ENCODE assay signal across 8 mouse cellular contexts in genomic region chr7:109804843-109805242, GRCm38 (mm10). TPM values are rescaled to one million over a fixed set of nuclear protein-coding genes. Genes with fewer than 3 reads are reported as not detected.
DNase-seq lines count a peak whose midpoint lies in the region; ATAC-seq lines count a peak whose summit lies in the region.

No protein-coding gene starts in this region.

- no peaks in the 10 kb centered on the region for H3K27me3 ChIP-seq in hindbrain, embryonic 11.5 days (ENCODE audit: control insufficient read depth, insufficient read depth, low read length)
- no peaks in the 10 kb centered on the region for H3K27me3 ChIP-seq in hindbrain, embryonic 16.5 days (replicated peaks; ENCODE audit: control insufficient read depth, insufficient read depth, low read length)
- H3K27me3 ChIP-seq in forebrain, embryonic 16.5 days (replicated peaks; ENCODE audit: control insufficient read depth, insufficient read depth, low read length): peaks cover 3% of the 10 kb centered on the region; the same call in 1 of the 2 replicates
- H3K27me3 ChIP-seq in forebrain, embryonic 13.5 days: peaks cover 62% of the 10 kb centered on the region

- no peaks in the 10 kb centered on the region for H3K4me1 ChIP-seq in hindbrain, embryonic 11.5 days (replicated peaks; ENCODE audit: control insufficient read depth, insufficient read depth, low read length)
- H3K4me1 ChIP-seq in hindbrain, embryonic 16.5 days (ENCODE audit: control insufficient read depth, insufficient read depth, low read depth, low read length): no peaks in the 10 kb centered on the region
- no peaks in the 10 kb centered on the region for H3K4me1 ChIP-seq in forebrain, embryonic 16.5 days (replicated peaks; ENCODE audit: control insufficient read depth, insufficient read depth, low read length)
- H3K4me1 ChIP-seq in forebrain, embryonic 13.5 days: no peaks in the 10 kb centered on the region

- H3K36me3 ChIP-seq in hindbrain, embryonic 11.5 days (ENCODE audit: control insufficient read depth, insufficient read depth, low read length): no peaks in the 10 kb centered on the region
- no peaks in the 10 kb centered on the region for H3K36me3 ChIP-seq in hindbrain, embryonic 16.5 days (ENCODE audit: control insufficient read depth, insufficient read depth, low read length)
- H3K36me3 ChIP-seq in forebrain, embryonic 16.5 days (ENCODE audit: control insufficient read depth, insufficient read depth): no peaks in the 10 kb centered on the region
- no peaks in the 10 kb centered on the region for H3K36me3 ChIP-seq in forebrain, embryonic 13.5 days (ENCODE audit: poor library complexity, severe bottlenecking)

- peak; percentile 50 for DNase-seq in hindbrain, embryonic 11.5 days (ENCODE audit: low spot score)
- DNase-seq in B cell, adult 2 months: peak; percentile 55 to 59
- peak; percentile 24 for DNase-seq in adrenal gland, adult 2 months
- peak; percentile 19 for DNase-seq in embryo, embryonic 9.5 days (ENCODE audit: extremely low spot score)
- peak; percentile 29 for DNase-seq in spleen, adult 12 weeks (ENCODE audit: low spot score)

- no peak overlapping the region for H3K4me2 ChIP-seq in hindbrain, embryonic 11.5 days (replicated peaks; ENCODE audit: low read depth, low read length)
- no peak overlapping the region for H3K4me2 ChIP-seq in hindbrain, embryonic 16.5 days (ENCODE audit: low read length)
- H3K4me2 ChIP-seq in forebrain, embryonic 16.5 days (ENCODE audit: low read length): no peak overlapping the region
- H3K4me2 ChIP-seq in forebrain, embryonic 13.5 days: no peak overlapping the region

- no peak overlapping the region for H3K9ac ChIP-seq in hindbrain, embryonic 11.5 days (ENCODE audit: low read depth, low read length)
- no peak overlapping the region for H3K9ac ChIP-seq in hindbrain, embryonic 16.5 days (ENCODE audit: low read depth, low read length)
- H3K9ac ChIP-seq in forebrain, embryonic 16.5 days (replicated peaks; ENCODE audit: low read depth, low read length): no peak overlapping the region
- no peak overlapping the region for H3K9ac ChIP-seq in forebrain, embryonic 13.5 days

- ATAC-seq in hindbrain, embryonic 11.5 days (ENCODE audit: low FRiP score): no peak
- ATAC-seq in hindbrain, embryonic 16.5 days: no peak
- no peak for ATAC-seq in forebrain, embryonic 16.5 days
- ATAC-seq in forebrain, embryonic 13.5 days: no peak

- H3K9me3 ChIP-seq in hindbrain, embryonic 11.5 days (ENCODE audit: control insufficient read depth, low read length): no peaks in the 10 kb centered on the region
- H3K9me3 ChIP-seq in hindbrain, embryonic 16.5 days (ENCODE audit: control insufficient read depth, low read length): no peaks in the 10 kb centered on the region
- no peaks in the 10 kb centered on the region for H3K9me3 ChIP-seq in forebrain, embryonic 16.5 days (ENCODE audit: control insufficient read depth, low read length)
- H3K9me3 ChIP-seq in forebrain, embryonic 13.5 days (replicated peaks): no peaks in the 10 kb centered on the region

- 62% methylated on average over 6 of the region's 6 CpGs for WGBS in hindbrain, embryonic 11.5 days
- 70% methylated on average over 6 of the region's 6 CpGs for WGBS in hindbrain, embryonic 16.5 days
- 69% methylated on average over 6 of the region's 6 CpGs for WGBS in forebrain, embryonic 16.5 days
- 74% methylated on average over 6 of the region's 6 CpGs for WGBS in forebrain, embryonic 13.5 days

- no peak overlapping the region for H3K27ac ChIP-seq in hindbrain, embryonic 11.5 days (ENCODE audit: low read depth, low read length)
- no peak overlapping the region for H3K27ac ChIP-seq in hindbrain, embryonic 16.5 days (ENCODE audit: low read depth, low read length)
- no peak overlapping the region for H3K27ac ChIP-seq in forebrain, embryonic 16.5 days (ENCODE audit: low read length)
- no peak overlapping the region for H3K27ac ChIP-seq in forebrain, embryonic 13.5 days

- H3K4me3 ChIP-seq in hindbrain, embryonic 11.5 days (ENCODE audit: low read depth, low read length): no peak overlapping the region
- H3K4me3 ChIP-seq in hindbrain, embryonic 16.5 days (ENCODE audit: low read length): no peak overlapping the region
- no peak overlapping the region for H3K4me3 ChIP-seq in forebrain, embryonic 16.5 days (replicated peaks; ENCODE audit: low read length)
- no peak overlapping the region for H3K4me3 ChIP-seq in forebrain, embryonic 13.5 days

RNA-seq across cellular contexts. Expression of gene Nrip3, which starts 23.0 kb away (rescaled TPM):
- 0.85 and 0.88 TPM in 2 replicates for polyA plus RNA-seq in hindbrain, embryonic 11.5 days (2014; fragmentation: Nextera tagmentation; extraction: Ambion mirVana)
- polyA plus RNA-seq in hindbrain, embryonic 16.5 days (2015; fragmentation: Nextera tagmentation; extraction: Ambion mirVana): 16.4 and 21.6 TPM in 2 replicates
- total RNA-seq in adrenal gland, adult 2 months (2021): 1 to 10 TPM; 1.1 to 1.4 TPM
- 0.06 and 2.3 TPM in 2 replicates for polyA plus RNA-seq in adrenal gland, adult 2 months (2012; rRNA removed)
- polyA plus RNA-seq in forebrain, embryonic 16.5 days (2015; fragmentation: Nextera tagmentation; extraction: Ambion mirVana): 6.1 and 7.9 TPM in 2 replicates
- polyA plus RNA-seq in forebrain, embryonic 13.5 days (2015; fragmentation: Nextera tagmentation; extraction: Ambion mirVana): 2.7 TPM in 2 replicates

RNA-seq across cellular contexts. Expression of gene Tmem9b, which starts 52.2 kb away (rescaled TPM):
- polyA plus RNA-seq in hindbrain, embryonic 11.5 days (2014; fragmentation: Nextera tagmentation; extraction: Ambion mirVana): 63.2 and 71.2 TPM in 2 replicates
- 138 and 147 TPM in 2 replicates for polyA plus RNA-seq in hindbrain, embryonic 16.5 days (2015; fragmentation: Nextera tagmentation; extraction: Ambion mirVana)
- 10 to 100 TPM; 41.5 to 51.5 TPM for total RNA-seq in adrenal gland, adult 2 months (2021)
- polyA plus RNA-seq in adrenal gland, adult 2 months (2012; rRNA removed): 17.5 and 17.6 TPM in 2 replicates
- polyA plus RNA-seq in forebrain, embryonic 16.5 days (2015; fragmentation: Nextera tagmentation; extraction: Ambion mirVana): 98.7 and 100 TPM in 2 replicates
- polyA plus RNA-seq in forebrain, embryonic 13.5 days (2015; fragmentation: Nextera tagmentation; extraction: Ambion mirVana): 62.8 and 67.0 TPM in 2 replicates
